Mouse (Mus musculus) bone marrow macrophage, adult 2 months (primary cell): Measurements from ENCODE around the gene Mst1r. TPM values are rescaled to one million over a fixed set of nuclear protein-coding genes. Genes with fewer than 3 reads are reported as not detected.

Experiments used
- H3K27ac ChIP-seq: 2 replicates; pipeline ENCODE4 v1.5.1; 2012; ENCODE audit warnings: low read depth, low read length; ENCODE audit not compliant: insufficient read depth
- H3K4me1 ChIP-seq: 2 replicates; pipeline ENCODE4 v1.6.1; 2012; ENCODE audit warnings: low read length; ENCODE audit not compliant: control insufficient read depth, insufficient read depth
- H3K4me3 ChIP-seq: 2 replicates; pipeline ENCODE4 v1.5.1; 2012; ENCODE audit warnings: mild to moderate bottlenecking, low read length, moderate library complexity; ENCODE audit not compliant: insufficient read depth
- CTCF ChIP-seq: IDR thresholded peaks from 2 replicates; pipeline ENCODE4 v1.5.1; 2012; ENCODE audit warnings: low read depth, mild to moderate bottlenecking, low read length, moderate library complexity
- POLR2A ChIP-seq: IDR thresholded peaks from 2 replicates; pipeline ENCODE4 v1.6.1; 2012; ENCODE audit warnings: mild to moderate bottlenecking, low read depth, low read length, borderline replicate concordance
- polyA plus RNA-seq: library from polyadenylated mRNA; stranded (reverse); fragments of >200 nt; gene quantifications from 2 replicates; pipeline ENCODE4 v1.2.4, GENCODE M21; 2012; ENCODE audit not compliant: missing spikeins, insufficient read depth, insufficient read length

Gene Mst1r
- polyA plus RNA-seq, 1 experiment = not detected

DNA sequence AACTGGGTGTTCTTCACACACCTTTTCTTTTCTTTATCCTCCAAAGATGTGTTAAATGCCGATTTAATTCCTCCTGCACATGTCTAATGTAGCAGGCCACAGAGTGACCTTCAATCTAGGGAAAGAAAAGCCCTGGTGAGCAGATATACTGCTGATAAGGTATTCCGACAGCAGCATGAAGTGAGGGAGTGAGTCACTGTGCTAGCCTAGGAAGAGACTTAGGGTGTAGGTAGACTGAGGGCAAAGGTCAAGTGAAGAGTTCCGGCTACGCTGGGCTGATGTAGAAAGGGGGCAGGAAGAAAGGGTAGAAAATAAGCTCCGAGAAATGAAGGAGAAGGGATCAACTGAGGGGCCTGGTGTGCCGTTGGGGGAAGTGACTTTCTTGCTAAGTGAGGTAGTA is 16.4 kb upstream of the Mst1r start:
- no peak overlapping the region for H3K4me3 ChIP-seq
- TF ChIP-seq CTCF = no peak
- no peak for TF ChIP-seq POLR2A
- peaks cover 6% of the 10 kb centered on the region for H3K4me1 ChIP-seq
- no peak overlapping the region for H3K27ac ChIP-seq

DNA sequence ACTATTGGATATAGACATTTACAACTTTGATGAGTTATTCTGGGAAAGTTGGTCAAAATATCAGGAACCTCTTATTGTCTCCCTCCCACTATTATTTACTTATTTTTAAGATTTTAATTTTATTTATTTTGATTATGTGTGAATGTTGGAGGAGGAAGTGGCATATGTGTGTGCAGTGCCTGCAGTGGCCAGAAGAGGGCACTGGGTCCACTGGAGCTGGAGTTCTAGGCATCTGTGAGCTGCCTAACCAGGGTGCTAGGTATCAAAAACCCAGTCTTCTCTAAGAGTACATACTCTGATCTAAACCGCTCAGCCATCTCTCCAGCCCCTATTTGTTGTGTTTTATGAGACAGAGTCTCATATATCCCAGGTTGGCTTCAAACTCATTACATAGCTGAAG is 15.7 kb upstream of the Mst1r start:
- H3K4me1 ChIP-seq = peaks cover 6% of the 10 kb centered on the region
- no peak overlapping the region for H3K27ac ChIP-seq
- no peak overlapping the region for H3K4me3 ChIP-seq
- TF ChIP-seq POLR2A = no peak
- TF ChIP-seq CTCF = peak; percentile 36; the same call in 1 of the 2 replicates

DNA sequence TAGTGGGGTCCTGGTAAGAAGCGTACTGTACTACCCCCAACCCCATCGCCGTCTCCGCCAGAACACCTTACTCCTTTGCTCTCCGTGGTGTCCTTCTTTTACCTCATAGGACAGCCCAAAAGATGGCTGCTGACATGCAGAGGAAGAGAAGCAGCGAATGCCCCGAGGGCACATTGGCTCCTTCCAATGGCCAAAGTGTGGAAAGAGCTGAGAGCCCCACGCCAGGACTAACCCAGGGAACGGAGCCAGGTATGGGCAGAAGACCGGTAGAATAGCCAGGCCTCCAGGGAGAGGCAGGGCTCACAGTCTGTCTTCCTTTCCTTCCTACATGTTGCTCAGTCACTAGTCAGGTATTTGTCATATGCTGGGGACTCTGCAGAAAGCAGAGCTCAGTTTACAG is 8.1 kb upstream of the Mst1r start:
- no peaks in the 10 kb centered on the region for H3K4me1 ChIP-seq
- no peak overlapping the region for H3K27ac ChIP-seq
- TF ChIP-seq POLR2A (no peak), CTCF (no peak)
- no peak overlapping the region for H3K4me3 ChIP-seq

DNA sequence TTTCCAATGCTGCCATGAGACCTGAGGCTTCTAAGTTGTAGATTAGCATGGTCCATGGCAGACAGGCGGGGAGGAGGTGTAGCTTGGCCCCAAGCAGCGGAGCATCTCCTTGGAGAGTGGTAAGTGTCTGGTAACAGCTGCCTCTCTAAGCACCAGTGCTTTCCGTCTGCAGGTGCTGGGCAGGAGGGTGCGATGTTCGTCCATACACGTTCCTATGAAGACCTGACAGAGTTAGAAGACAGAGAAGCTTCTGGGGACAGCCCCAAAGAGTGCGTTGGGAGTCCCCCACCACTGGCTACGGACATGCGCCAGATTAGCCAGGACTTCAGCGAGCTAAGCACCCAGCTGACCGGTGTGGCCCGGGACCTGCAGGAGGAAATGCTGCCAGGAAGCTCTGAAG is 6.8 kb upstream of the Mst1r start:
- Histone ChIP-seq H3K4me3 (no peak overlapping the region), H3K27ac (no peak overlapping the region), H3K4me1 (no peaks in the 10 kb centered on the region)
- TF ChIP-seq CTCF (no peak), POLR2A (no peak)

DNA sequence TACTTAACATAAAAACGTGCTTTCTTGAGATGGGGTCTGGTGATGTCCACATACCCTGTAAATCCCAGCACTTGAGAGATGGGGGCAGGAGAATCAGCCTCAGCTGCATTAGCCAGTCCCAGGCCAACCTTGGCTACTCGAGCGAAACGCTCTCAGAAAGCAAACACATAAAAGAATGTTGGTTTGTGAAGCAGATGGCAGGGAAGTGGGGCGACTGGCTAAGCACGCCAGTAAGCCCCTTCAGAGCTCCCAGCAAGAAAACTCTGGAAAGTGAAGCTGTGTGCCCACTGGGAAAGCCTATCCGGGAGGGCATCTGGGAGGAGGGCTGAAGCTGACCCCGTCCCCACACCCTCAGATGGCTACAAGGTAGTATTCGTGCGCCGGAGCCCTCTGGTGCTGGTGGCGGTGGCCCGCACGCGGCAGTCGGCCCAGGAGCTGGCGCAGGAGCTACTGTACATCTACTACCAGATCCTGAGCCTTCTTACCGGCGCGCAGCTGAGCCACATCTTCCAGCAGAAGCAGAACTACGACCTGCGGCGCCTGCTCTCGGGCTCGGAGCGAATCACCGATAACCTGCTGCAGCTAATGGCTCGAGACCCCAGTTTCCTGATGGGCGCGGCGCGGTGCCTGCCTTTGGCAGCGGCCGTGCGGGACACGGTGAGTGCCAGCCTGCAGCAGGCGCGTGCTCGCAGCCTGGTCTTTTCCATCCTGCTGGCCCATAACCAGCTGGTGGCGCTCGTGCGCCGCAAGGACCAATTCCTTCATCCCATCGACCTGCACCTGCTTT is 5.6 kb upstream of the Mst1r start:
- H3K4me1 ChIP-seq = no peaks in the 10 kb centered on the region
- TF ChIP-seq POLR2A (no peak), CTCF (no peak)
- H3K4me3 ChIP-seq = no peak overlapping the region
- no peak overlapping the region for H3K27ac ChIP-seq

DNA sequence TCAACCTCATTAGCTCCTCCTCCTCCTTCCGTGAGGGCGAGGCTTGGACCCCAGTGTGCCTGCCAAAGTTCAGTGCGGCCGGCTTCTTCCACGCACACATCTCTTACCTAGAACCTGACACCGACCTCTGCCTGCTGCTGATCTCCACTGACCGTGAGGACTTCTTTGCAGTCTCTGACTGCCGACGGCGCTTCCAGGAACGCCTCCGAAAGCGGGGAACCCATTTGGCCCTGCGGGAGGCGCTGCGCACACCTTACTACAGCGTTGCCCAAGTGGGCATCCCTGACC is 5.1 kb upstream of the Mst1r start:
- no peak for TF ChIP-seq POLR2A
- no peak for TF ChIP-seq CTCF
- Histone ChIP-seq H3K4me3 (no peak overlapping the region), H3K27ac (no peak overlapping the region), H3K4me1 (no peaks in the 10 kb centered on the region)

DNA sequence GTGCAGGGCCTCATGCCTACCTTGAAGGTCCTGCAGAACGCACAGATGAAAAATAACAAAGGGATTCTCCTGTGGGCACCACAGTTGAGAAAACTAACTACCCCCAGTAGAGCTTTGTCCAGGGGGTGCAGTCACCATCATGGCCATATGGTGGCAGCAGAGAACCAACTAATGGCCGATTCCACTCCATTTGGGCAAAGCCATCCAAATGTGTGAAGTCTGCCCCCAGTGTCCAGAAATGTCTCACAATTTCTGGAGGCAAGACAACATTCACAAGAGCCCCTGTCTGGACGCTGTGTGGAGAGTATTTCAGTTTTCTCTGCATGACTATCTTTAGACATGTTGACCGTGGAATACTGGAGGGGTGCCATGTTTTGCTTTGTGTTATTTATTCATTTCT is 1.9 kb upstream of the Mst1r start:
- Histone ChIP-seq H3K27ac (no peak overlapping the region), H3K4me1 (peaks cover 9% of the 10 kb centered on the region), H3K4me3 (no peak overlapping the region)
- TF ChIP-seq POLR2A (no peak), CTCF (peak; percentile 96)

DNA sequence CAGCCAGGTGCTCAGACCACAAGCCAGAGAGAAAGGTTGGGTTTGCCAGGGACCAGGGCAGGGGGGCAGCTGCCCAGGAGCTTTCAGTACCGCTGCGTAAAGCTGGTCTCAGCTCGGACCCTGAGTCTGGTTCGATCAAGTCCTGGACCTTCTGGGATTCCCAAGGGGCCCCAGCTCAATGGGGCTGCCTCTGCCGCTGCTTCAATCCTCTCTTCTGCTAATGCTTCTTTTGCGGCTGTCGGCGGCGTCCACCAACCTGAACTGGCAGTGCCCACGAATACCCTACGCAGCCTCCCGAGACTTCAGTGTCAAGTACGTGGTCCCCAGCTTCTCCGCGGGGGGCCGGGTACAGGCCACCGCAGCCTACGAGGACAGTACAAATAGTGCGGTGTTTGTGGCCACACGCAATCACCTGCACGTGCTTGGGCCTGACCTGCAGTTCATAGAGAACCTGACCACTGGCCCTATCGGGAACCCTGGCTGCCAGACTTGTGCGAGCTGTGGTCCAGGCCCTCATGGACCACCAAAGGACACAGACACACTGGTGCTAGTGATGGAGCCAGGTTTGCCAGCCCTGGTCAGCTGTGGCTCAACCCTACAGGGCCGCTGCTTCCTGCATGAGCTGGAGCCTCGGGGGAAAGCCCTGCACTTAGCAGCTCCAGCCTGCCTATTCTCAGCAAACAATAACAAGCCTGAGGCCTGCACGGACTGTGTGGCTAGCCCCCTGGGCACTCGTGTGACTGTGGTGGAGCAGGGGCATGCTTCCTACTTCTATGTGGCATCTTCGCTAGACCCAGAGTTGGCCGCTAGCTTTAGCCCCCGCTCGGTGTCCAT is 511 bp downstream of the Mst1r start:
- TF ChIP-seq CTCF (no peak), POLR2A (no peak)
- Histone ChIP-seq H3K4me1 (peaks cover 9% of the 10 kb centered on the region), H3K4me3 (no peak overlapping the region), H3K27ac (no peak overlapping the region)

DNA sequence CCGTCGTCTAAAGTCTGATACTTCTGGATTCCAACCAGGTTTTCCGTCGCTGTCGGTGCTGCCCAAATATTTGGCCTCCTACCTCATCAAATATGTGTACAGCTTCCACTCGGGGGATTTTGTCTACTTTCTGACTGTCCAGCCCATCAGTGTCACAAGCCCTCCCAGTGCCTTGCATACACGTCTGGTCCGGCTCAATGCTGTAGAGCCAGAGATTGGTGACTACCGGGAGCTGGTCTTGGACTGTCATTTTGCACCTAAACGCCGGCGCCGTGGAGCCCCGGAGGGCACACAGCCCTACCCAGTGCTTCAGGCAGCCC is 1.1 kb downstream of the Mst1r start:
- Histone ChIP-seq H3K27ac (no peak overlapping the region), H3K4me3 (no peak overlapping the region), H3K4me1 (peaks cover 9% of the 10 kb centered on the region)
- no peak for TF ChIP-seq POLR2A
- no peak for TF ChIP-seq CTCF

DNA sequence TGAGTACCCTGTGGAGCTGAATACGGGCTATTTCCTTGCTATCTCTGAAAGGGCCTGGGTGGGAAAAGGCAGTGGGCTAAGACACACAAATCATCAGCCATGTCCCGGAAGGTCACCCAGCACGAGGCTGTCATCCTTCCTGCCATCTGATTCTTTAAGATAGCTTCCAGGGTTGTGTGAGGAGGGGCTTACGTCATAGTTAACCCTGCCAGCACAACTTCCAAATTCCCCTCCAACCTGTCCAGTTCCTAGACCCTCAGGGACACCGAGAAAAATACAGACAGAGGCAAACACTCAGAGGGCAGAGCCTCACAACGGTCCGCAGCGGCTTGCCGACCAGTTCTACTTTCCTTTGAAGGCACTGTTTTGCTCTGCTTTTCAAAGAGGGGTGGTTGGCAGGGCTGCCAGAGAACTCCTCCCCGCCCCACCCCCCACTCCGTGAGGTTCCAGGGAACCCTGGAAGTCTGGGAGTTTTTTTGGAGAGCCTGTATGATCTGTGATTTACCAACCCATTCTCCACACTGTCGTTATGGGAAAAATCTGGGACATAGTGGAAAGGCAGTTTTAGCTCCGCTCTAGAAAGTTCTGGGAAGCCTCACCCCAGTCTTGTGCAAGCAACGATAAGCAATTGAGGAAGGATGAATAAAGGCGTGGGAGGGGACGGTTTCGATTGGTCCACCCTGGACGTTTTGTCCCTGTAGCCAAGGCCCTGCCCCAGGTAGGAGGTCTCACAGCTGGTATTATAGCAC is 1.9 kb downstream of the Mst1r start:
- peak overlapping the region; percentile 1; the same call in 1 of the 2 replicates for H3K4me3 ChIP-seq
- no peak overlapping the region for H3K27ac ChIP-seq
- peaks cover 9% of the 10 kb centered on the region for H3K4me1 ChIP-seq
- TF ChIP-seq CTCF (no peak), POLR2A (no peak)
